Mouse (Mus musculus) olfactory bulb, adult 2 months (tissue): ENCODE results near the gene Tesk1.

ENCODE experiments used
- CTCF ChIP-seq: fragments of 200-500 bp; IDR thresholded peaks from 2 replicates; pipeline ENCODE4 v1.5.1; 2012; ENCODE audit warnings: low read depth, mild to moderate bottlenecking, low read length, moderate library complexity; ENCODE audit not compliant: insufficient read depth
- POLR2A ChIP-seq: fragments of 200-500 bp; IDR thresholded peaks from 2 replicates; pipeline ENCODE4 v1.6.1; 2012; ENCODE audit warnings: mild to moderate bottlenecking, low read depth, low read length, moderate library complexity; ENCODE audit not compliant: insufficient read depth

- TF ChIP-seq CTCF, result no peak
- no peak for TF ChIP-seq POLR2A
These were observed at the start of gene Tesk1 for GRCm38 (mm10) chr4:43441639-43442038.
